Mouse (Mus musculus) gonadal fat pad, adult 2 months (tissue): ENCODE measurements around the gene 1110008P14Rik. TPM values are rescaled to one million over a fixed set of nuclear protein-coding genes. Genes with fewer than 3 reads are reported as not detected.
"Not testable (repeated sequence)": the region's sequence is repeated elsewhere in the genome, so short reads cannot be mapped to it uniquely, and the experiment has no call there.

ENCODE experiments used
- DNase-seq: peaks from one replicate; pipeline ENCODE4 v3.0.0-alpha.2; 2012; ENCODE audit warnings: low read depth
- polyA plus RNA-seq: library from polyadenylated mRNA; depleted of rRNA; stranded (reverse); fragments of >200 nt; gene quantifications from 2 replicates; pipeline ENCODE4 v1.2.3, GENCODE M21; 2012

Gene 1110008P14Rik
- polyA plus RNA-seq, 1 experiment = 500 TPM

DNA sequence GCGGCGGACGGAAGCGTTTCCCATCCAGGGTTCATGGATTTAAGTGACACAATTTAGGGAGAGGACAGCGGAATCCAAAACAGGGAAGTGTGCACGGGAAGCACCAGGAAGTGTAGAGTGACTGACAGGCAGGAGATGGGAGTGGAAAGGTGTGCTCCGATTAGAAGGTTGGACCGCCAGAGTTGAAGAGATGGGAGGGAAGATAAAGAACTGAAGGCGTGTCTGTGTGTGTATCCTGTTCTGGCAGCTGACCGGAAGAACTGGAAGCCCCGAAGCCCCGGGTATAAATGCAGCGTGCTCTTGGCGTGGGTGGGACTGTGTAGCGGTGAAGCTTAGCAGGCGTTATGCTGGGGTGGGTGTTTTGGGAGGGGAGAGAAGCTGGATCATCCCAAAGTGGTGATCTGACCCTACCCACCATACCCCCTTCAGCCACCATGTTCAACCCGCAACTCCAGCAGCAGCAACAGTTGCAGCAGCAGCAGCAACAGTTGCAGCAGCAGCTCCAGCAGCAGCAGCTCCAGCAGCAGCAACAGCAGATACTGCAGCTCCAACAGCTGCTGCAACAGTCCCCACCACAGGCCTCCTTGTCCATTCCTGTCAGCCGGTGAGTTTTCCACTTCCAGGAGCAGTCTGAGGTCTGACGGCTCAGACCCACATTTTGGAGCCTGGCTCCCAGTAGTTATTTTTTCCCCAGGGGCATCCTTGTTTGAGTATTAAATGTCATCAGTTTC lies 18.2 kb downstream of the 1110008P14Rik start:
- no peak for DNase-seq

DNA sequence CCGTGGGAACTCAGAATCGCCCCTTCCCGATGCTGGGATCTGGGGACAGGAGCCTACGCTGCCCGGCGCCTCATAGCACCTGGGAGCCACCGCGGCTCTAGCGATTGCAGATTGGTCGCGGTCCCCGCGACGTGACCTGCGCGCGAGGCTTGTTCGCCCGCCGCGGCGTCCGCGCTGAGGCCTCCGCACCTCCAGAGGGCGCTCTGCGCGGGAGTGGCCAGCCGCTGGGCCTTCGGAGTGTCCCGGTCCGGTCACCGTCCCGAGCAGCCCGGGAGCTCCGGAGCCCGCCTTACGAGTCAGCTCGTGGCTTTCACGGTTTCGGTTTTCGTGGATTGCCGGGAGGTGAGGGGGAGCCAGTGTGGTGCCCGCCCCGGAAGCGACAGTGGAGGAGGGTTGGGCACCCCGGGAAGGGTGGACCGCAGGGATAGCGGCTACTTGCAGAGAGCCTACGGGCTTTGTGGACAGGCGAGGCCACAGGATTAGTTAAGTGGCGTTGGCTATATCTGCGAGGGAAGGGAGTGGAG lies 18.9 kb downstream of the 1110008P14Rik start:
- DNase-seq = no peak

DNA sequence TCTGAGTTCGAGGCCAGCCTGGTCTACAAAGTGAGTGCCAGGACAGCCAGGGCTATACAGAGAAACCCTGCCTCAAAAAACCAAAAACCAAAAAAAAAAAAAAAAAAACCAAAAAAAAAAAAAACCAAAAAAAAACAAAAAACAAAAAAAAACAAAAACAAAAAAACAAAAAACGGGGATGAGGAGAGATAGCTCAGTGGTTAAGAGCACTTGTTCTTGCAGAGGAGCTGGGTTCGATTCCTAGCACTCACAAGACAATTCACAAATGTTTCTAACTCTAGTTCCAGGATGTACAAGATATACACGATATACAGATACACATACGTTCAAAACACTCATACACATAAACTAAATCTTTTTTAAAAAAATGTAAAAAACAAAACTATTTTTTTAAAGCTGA lies 19.5 kb downstream of the 1110008P14Rik start:
- DNase-seq = not testable (repeated sequence)

DNA sequence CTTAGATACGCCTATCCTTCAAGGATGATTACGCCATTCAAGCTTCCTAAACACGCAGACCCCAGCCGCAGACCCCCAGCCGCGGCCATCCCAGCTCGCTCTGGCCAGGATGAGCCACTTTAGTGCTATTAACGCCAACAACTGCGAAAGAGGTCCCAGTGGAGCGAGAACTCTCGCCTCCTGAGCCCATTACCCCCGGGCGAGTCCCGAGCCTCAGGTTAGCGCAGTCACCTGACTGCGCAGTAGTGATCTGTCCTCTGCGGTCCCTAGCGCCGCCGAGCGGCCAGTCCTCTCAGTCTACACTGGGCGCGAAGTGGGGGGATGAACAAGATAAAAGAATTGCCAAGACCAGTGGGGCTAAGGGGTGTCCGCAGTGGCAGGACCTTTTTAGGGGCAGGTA lies 20.3 kb downstream of the 1110008P14Rik start:
- DNase-seq = no peak

DNA sequence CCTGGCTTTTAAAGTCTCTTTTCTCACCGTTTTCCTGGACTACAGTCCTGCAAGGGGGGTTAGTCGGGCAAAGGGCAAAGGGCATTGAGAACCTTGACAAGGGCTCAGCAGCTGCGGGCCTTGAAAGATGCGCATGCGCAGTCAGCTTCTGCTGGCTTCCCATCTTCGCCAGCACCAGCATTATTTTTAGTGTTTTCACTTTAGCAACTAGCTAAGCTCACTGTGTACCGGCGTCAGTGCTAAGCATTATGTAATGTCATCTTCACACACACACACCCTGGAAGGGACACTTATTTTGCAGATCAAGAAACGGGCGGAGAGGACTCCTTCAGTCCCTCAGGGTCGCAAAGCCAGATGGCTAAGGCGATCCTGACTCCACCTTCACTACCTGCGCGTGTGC lies 21.0 kb downstream of the 1110008P14Rik start:
- DNase-seq = no peak

DNA sequence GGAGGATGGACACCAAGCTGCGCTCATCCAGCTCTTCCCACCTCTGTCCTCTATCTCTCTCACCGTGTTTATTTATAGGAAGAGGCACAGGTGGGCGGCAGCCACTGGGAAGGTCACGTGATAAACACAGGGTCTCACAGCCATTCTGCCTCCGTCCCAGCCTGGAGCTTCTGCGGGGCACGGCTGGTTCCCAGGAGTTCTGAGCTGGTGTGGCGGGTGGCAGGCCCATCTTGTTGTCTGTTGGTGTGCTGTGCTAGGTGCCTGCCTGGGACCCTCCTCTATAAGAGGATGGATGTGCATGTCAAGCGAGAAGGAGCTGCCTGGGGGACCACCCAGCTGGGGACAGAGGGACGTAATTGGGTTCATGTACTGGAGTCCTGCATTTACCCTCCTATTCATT lies 23.4 kb downstream of the 1110008P14Rik start:
- no peak for DNase-seq

DNA sequence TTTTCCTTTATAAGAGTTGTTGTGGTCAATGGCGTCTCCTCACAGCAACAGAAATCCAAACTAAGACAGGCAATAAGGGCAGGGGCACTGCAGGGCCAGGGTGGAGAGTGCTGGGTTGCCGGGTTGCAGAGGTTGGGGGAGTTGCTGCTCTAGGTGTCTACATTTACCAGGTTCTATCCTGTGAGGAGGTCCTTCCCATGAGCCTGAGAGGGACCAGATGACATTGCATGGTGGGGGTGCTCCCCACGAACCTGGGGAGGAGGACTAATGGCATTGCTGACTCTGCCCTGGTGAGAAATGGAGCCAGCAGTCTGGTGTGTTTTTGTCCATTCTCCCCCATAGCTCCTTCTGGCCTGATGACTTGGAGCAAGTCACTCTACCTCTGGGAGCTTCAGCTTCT lies 24.0 kb downstream of the 1110008P14Rik start:
- no peak for DNase-seq

DNA sequence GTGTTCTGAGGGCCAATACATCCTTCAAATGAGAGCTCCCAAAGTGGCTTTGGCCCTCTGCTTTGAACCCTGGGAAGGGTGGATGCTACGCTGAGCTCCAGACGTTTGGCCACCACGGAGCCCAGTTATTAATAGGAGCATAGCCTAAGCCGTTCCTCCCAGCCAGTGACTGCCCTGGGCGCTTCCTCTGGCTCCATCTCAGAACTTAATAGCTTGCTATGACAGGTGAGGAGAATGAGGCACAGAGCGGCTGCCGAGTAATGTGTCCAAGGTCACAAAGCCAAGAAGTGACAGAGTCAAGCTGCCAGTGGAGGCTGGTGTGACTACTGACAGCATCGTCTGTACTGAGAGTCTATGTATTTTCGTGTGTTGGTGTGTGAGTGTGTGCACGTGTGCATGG lies 25.5 kb downstream of the 1110008P14Rik start:
- DNase-seq = no peak

DNA sequence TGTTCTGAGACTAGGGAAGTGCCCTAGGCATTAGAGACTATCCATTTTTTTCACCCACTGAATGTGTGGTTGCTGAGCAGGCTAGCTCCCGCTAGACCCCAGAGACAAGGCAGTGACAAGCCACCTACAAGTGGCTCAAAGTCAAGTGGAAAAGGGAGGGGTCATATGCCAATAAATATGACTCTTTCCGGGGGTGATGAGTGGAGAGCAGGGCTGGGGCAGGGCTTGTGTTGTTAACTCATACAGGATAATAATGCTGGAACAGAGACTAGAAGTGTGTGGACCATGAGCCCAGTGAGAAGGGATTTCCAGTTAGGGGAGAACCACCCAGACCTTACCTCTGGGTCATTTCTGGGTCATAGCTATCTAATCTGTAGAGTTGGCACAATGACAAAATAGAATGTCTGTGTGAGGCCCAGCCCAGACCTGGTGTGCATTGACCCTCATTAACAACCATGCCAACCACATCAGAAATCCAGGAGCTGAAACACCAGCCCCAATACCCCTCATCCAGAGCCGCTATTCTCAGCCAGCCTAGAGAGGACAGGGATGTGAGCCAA lies 27.3 kb downstream of the 1110008P14Rik start:
- DNase-seq = no peak

DNA sequence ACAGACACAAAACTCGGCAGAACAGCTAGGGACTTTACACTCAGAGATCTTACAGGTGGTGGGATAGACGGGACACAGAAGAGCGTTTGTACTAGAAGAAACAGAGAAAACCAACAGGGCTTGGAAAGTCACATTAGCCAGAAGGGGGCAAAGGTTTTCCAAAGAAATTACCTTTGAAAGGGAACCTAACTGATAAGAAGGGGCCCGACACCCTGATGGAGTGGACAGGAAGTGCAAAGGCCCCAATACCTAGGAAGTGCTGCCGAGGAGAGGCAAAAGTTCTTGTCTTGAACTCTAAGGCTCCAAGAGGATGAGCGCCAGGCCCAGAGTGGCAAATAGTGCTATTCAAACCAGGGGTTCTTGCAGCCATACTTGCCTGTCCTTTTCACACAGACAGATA lies 27.9 kb downstream of the 1110008P14Rik start:
- DNase-seq = no peak

DNA sequence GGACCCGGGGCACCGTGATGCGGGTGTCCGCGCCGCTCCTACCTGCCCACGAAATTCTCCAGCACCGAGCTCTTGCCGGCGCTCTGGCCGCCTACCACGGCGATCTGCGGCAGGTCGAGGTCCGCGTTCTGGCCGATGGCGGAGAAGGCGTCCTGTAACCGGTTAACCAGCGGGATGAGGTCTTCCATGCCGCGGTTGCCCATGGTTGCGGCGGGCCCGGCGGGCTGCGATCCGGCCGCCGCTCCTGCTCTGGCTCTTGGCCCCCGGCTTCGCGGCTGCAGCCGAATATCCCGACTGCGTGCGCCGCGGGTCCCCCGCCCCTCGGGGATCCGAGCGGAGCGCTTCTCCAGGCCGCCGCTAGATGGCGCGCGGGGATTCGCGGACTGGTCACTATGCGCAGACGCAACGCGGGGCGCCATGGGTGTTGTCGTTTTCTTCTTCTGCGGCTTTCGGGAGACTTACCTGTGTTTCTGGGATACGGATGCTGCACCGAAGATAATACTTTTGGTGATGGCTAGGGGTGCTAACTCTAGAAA lies 28.7 kb downstream of the 1110008P14Rik start, which contains the start of gene Dnm1:
Gene Dnm1, minus strand, starts transcription at position 332 of the 536 bp plus-strand sequence.
- no peak for DNase-seq

DNA sequence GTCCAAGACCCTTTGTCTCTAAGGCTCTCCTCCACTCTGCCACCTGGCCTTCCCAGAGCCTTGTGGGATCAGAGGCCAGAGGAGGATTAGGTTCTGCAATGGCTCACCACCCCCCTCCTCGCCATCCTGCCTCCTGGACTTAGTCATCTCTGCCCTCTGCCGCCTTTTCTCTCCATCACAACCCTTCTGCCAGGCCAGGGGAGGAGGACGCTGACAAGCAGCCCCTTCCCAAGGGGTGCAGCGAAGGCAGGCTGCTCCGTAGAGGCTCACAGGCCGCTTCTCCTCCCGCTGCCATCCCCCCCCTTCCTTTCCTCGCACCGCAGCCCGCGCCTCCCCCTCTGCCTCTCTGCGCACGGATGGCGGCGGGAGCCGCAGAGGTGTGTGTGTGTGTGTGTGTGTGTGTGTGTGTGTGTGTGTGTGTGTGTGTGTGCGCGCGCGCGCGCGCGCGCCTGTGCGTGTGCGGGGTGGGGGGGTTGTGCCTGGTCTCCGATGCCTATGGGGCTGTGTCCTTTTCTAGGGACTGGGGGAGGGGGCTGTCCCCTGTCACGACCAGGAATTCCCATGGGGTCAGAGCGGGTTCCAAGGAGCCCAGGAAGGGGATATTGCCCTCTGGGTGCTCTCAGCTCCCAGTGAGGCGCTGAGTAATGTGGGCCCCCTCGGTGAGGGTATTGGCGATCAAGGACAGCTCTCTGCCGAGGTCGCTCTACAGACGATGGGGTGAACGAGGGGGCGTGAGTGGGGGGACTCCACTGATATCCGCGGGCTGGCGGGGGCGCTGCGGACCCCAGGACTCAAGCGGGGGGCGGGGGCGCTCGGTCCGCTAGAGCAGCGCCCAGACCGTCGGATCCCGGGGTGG lies 29.4 kb downstream of the 1110008P14Rik start, which contains the start of gene Ciz1:
Gene Ciz1, plus strand, starts transcription at position 177 of the 856 bp plus-strand sequence.
- DNase-seq = no peak

DNA sequence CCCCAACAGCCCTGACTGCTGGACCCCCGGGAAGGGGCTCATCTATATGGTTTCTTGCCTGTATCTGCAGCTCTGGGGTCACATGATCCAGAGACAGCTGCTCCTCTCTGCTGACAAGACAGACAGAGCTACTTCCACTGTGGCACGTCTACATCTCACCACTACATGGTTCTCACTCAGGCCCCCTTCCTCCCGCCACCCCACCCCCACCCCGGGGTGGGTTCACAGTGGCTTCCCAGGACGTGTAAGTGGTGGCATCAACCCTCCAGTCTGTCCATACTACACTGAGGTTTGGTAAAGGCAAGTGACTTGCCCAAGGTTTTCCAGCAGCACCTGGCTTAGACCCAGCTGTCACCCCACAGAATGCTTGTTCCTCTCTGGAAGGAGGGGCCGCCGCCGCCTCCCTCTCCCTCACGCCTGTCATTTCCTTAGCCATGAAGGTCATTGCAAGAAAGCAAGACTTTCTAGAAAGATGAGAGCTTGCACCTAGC lies 30.2 kb downstream of the 1110008P14Rik start:
- no peak for DNase-seq

DNA sequence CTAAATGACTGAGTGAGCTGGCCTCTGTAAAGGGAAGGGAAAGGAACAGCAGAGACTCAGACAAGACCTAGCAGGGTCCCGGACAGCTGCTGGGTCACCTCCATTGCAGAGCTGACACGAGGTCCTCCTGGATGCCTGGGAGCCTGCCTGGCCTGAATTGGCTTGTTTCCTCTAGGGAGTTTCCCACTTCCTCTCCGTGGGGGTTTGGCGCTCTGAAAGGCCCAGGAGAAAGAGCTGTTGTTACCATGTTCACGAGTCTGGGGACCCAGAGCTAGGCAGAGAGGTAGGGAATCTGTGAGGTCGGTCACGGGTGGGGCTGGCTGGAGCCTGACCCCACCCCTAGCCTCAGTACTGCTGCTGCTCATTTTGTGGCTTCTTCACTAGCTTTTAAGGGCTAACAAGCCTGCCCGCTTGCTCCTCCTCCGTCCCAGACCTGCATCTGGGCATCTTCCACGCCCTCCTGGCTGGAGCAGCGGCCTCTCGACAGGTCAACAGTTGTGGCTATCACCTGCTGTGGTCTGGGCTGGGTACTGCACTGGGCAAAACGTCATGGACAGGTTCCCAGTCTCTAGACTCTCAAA lies 31.2 kb downstream of the 1110008P14Rik start:
- no peak for DNase-seq

DNA sequence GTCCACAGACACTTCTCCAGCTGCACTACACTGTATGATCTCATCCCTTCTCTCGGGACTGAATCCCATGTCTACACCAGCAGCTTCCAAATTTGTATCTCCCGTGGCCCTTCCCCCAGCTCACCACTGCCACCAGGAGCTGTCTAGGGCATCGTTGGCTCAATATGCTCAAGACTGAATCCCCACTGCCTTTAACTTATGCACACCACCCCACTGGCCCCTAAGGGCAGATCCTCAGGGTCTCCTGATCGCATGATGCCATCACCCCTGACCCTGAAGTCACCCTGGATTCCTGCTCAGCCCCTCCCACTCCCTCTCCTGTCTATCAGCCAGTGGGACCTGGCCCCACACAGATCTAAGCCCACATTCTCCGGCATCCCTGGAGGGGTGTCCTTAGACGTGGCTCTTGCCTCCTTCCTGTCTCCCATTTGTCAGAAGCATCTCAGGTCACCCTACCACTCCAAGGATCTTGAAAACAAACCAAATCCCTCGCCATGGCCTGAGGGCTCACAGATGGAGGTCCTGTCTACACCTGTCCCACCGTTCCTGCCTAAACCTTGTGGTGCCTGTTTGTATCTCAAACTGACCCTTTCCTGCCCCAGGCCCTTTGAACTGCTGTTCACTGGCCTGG lies 32.0 kb downstream of the 1110008P14Rik start:
- no peak for DNase-seq

DNA sequence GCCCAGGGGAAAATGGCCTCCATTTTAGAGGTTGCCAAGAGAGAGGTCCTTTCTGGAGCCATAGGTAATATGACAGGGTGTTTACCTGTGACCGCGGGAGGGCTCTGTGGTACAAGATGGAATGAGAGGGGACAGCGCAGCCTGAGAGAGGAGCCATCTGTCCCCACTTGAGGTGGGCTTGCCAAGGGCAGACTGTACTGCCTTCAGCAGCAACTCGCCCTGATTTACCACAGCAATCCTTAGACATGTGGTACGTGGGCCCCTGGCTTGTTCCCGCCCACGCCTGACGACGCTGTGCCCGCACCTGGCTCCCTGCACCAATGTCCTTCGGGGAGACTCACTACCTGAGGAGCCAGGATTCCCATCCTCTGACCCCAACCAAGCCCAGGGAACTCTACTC lies 33.4 kb downstream of the 1110008P14Rik start:
- no peak for DNase-seq

DNA sequence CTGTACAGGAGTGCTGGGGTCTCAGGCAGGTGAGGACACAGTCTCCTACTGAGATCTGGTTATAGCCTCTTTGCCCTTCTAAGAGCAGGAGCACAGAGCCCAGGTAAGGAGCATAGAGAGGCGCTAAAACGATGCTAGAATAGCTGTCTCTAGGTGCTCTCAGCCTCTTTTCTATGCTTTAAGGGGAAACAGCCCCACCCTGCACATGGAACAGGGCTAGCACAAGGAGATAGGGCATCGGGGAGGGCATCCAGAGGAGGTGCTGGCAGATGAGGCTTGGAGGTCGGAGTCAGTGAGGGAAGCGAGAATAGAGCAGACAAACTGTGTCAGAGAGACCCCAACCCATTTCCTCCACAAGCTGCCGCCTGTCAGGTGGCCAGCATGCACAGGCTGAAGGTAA lies 34.7 kb downstream of the 1110008P14Rik start:
- no peak for DNase-seq

DNA sequence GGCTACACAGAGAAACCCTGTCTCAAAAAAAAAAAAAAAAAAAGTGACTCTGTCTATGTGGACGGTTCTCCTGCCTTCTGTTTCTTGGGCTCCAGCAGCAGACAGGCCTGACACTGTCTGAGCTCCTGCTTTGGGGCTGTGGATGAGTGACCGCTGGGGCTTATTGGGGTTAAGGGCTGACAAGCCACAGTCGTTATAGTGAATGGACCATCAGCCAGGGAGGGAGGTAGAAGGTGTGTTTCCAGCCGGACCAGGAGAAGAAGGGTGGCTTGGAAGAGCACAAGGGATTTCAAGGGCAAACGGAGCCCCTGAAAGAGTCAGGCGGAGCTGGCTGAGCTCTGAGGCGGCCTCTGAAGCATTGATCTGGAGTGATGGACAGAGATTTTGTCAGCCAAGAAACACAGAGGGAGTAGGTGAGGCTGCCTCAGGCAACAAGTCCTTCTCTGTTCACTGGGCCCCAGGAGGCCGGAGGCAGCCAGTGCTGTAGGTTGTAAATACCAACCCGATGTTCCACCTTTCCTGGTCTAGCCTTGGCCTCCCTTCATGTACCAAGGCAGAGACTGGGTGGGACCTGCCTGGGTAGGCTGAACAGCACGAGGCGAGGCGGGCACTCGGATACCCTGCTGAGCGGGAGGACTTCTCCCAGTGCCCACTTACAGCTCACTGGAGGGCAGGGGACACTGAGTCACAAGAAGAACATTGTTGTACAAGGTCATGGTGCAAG lies 37.0 kb downstream of the 1110008P14Rik start:
- DNase-seq = no peak

DNA sequence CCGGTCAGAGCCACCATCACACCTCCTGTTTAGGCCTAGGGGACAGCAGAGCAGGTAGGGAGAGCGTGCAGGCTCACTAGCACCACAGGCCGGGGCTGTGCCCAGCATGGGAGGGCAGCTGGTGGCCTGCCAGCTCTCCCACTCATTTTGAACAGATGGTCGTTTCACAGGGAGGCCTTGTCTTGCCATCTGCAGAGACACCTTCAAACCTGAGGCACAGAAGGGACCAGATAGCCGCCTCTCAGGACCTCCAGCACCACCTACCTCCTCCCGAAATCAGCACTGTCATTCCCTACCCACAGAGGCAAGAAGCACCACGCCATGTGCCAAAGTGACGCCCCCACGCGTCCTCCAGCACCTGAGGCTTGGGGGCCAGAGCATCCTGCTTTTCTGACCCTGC lies 37.7 kb downstream of the 1110008P14Rik start:
- DNase-seq = no peak

DNA sequence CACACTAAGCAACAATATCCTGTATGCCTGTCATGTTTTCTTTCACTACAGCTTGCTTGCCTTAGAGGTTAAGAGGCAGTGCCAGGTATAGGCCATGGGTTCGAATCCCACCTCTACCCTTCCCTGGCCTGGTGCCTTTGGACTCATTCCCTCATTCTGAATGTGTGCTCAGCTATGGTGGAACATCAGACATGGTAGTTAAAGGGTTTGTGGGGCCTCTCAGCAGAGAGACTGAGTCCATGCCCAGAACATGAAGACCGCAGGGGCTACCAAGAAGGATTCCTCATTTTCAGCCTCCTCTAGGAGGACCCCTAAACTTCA lies 38.4 kb downstream of the 1110008P14Rik start:
- DNase-seq = no peak
